Mouse (Mus musculus): ENCODE measurements around the gene Sec62. TPM values are rescaled to one million over a fixed set of nuclear protein-coding genes. Genes with fewer than 3 reads are reported as not detected.
A peak's percentile ranks its signal among the peaks of the same experiment; 100 is the strongest.
"Not testable (repeated sequence)": the region's sequence is repeated elsewhere in the genome, so short reads cannot be mapped to it uniquely, and the experiment has no call there.

Sec62 gene
- total RNA-seq, 2 experiments from 2014 or later: 45.6 to 49.9 TPM

- intact Hi-C loops (cut with DNase I): no loop called here
These were observed 33.4 kb downstream of the Sec62 start for GRCm38 (mm10) chr3:30826069-30826468.

GRCm38 (mm10) chr3:30831848-30832606 lies 39.4 kb downstream of the Sec62 start:
- intact Hi-C loops (cut with DNase I): no loop called here

More at GRCm38 (mm10) chr3:30826069-30826468, 33.4 kb downstream of the Sec62 start:
- DNase-seq: no peak

GRCm38 (mm10) chr3:30833254-30833653 lies 40.6 kb downstream of the Sec62 start:
- no peak for DNase-seq
- intact Hi-C loops (cut with DNase I): no loop called here

More at GRCm38 (mm10) chr3:30831848-30832606, 39.4 kb downstream of the Sec62 start:
- no peak for DNase-seq

- DNase-seq: no peak
- intact Hi-C loops (cut with DNase I): no loop called here
These were observed 53.1 kb downstream of the Sec62 start for GRCm38 (mm10) chr3:30845755-30846154.

- intact Hi-C loops (cut with DNase I): no loop called here
- DNase-seq: no peak
These were observed 54.7 kb downstream of the Sec62 start for GRCm38 (mm10) chr3:30847413-30847812.

GRCm38 (mm10) chr3:30851422-30851821 lies 58.7 kb downstream of the Sec62 start:
- intact Hi-C loops (cut with DNase I): loop anchor here (10.0 kb wide), 1 partner anchor 283 kb away; no protein-coding TSS in a partner anchor
- no peak for DNase-seq

GRCm38 (mm10) chr3:30853596-30853995 lies 60.9 kb downstream of the Sec62 start:
- no peak for DNase-seq
- intact Hi-C loops (cut with DNase I): loop anchor here (10.0 kb wide), 1 partner anchor 281 kb away; no protein-coding TSS in a partner anchor

GRCm38 (mm10) chr3:30855604-30856458 lies 63.2 kb downstream of the Sec62 start, which contains the start of gene Gpr160:
Gpr160 (plus strand) TSS chr3:30855950.
- peak; percentile 66 to 76 for DNase-seq
- intact Hi-C loops (cut with DNase I): loop anchor here (10.0 kb wide), 1 partner anchor 279 kb away; no protein-coding TSS in a partner anchor

- intact Hi-C loops (cut with DNase I): loop anchor here (10.0 kb wide), 1 partner anchor 275 kb away; no protein-coding TSS in a partner anchor
- DNase-seq: not testable (repeated sequence)
These were observed 66.9 kb downstream of the Sec62 start for GRCm38 (mm10) chr3:30859599-30859998.

- intact Hi-C loops (cut with DNase I): no loop called here
- no peak for DNase-seq
These were observed 68.0 kb downstream of the Sec62 start for GRCm38 (mm10) chr3:30860705-30861104.

GRCm38 (mm10) chr3:30863712-30864435 lies 71.2 kb downstream of the Sec62 start:
- intact Hi-C loops (cut with DNase I): no loop called here
- DNase-seq: no peak

- DNase-seq: peak in 1 of 2 experiments; percentile 7
- intact Hi-C loops (cut with DNase I): no loop called here
These were observed 72.0 kb downstream of the Sec62 start for GRCm38 (mm10) chr3:30864640-30865039.

- intact Hi-C loops (cut with DNase I): no loop called here
- no peak for DNase-seq
These were observed 75.5 kb downstream of the Sec62 start for GRCm38 (mm10) chr3:30868176-30868575.

- intact Hi-C loops (cut with DNase I): no loop called here
- DNase-seq: no peak
These were observed 76.0 kb downstream of the Sec62 start for GRCm38 (mm10) chr3:30868625-30869024.

GRCm38 (mm10) chr3:30869995-30870394 lies 77.3 kb downstream of the Sec62 start:
- no peak for DNase-seq

More at GRCm38 (mm10) chr3:30869995-30870394, 77.3 kb downstream of the Sec62 start:
- intact Hi-C loops (cut with DNase I): no loop called here

Other genes starting within 250 kb of the Sec62 start
- gene Mecom, start 244.9 kb upstream of the Sec62 start, total RNA-seq (2021): 10 to 100 TPM; 27.4 to 35.8 TPM
- not detected for gene Actrt3, start 192.9 kb upstream of the Sec62 start, total RNA-seq (2021)
- gene Mynn, start 190.8 kb upstream of the Sec62 start, total RNA-seq (2021): 10 to 100 TPM; 14.7 to 18.5 TPM
- gene Lrriq4, start 148.4 kb upstream of the Sec62 start, total RNA-seq (2021): not detected
- not detected for gene Lrrc34, start 145.0 kb upstream of the Sec62 start, total RNA-seq (2021)
- under 1 TPM in 1 of 2 experiments, not detected in 1; 0.26 TPM for gene Lrrc31, start 93.0 kb upstream of the Sec62 start, total RNA-seq (2021)
- gene Samd7, start 46.6 kb upstream of the Sec62 start, total RNA-seq (2021): not detected
- gene Gpr160, start 63.1 kb downstream of the Sec62 start, total RNA-seq (2021): under 1 TPM; 0.50 to 0.81 TPM
- 10 to 100 TPM; 18.3 to 18.7 TPM for gene Phc3, start 176.5 kb downstream of the Sec62 start, total RNA-seq (2021)
- 10 to 100 TPM; 18.8 to 29.8 TPM for gene Prkci, start 202.9 kb downstream of the Sec62 start, total RNA-seq (2021)

Measured in heart, postnatal 10 days (tissue).